In genomic region chr16:37974520-37975340, GRCm38 (mm10) we compare ENCODE assay signal across 8 mouse cellular contexts. TPM values are rescaled to one million over a fixed set of nuclear protein-coding genes. Genes with fewer than 3 reads are reported as not detected.
DNase-seq lines count a peak whose midpoint lies in the region.

No protein-coding gene starts in this region.

- no peaks in the 10 kb centered on the region for H3K36me3 ChIP-seq in splenic B cell, adult 2 months (ENCODE audit: control insufficient read depth, insufficient read depth, low read length, poor library complexity, severe bottlenecking)

- peak; percentile 57 to 59 for DNase-seq in cerebellum, postnatal 10 days
- DNase-seq in cerebellum, adult 11-12 months, result no peak
- DNase-seq in A20 (ENCODE audit: low read depth, low spot score), result peak; percentile 43
- peak; percentile 65 to 85 for DNase-seq in frontal cortex, adult 2 months (ENCODE audit: extremely low spot score in 1 of 2, low spot score in 1 of 2)
- DNase-seq in kidney, postnatal 10 days, result peak; percentile 67
- peak; percentile 81 for DNase-seq in lung, postnatal 10 days
- peak; percentile 5 for DNase-seq in splenic B cell, adult 2 months (ENCODE audit: low read depth, low spot score)
- DNase-seq in ovary, postnatal 36 days (ENCODE audit: low spot score), result no peak

- H3K27me3 ChIP-seq in splenic B cell, adult 2 months (ENCODE audit: control insufficient read depth, insufficient read depth, low read length, poor library complexity, severe bottlenecking), result no peaks in the 10 kb centered on the region

RNA-seq across cellular contexts. Expression of gene Gpr156, which starts 58.4 kb away (rescaled TPM):
- polyA plus RNA-seq in frontal cortex, adult 2 months (2012; rRNA removed), result 1.0 TPM in 2 replicates

Comparison
In these comparisons a context has a peak if more than half of its experiments do, and no peak if none do; other contexts are left out.
1. DNase-seq: peak in cerebellum, postnatal 10 days (2 of 2), A20 (single experiment), frontal cortex, adult 2 months (2 of 2), kidney, postnatal 10 days (single experiment), lung, postnatal 10 days (single experiment) and splenic B cell, adult 2 months (single experiment); none in cerebellum, adult 11-12 months (single experiment) and ovary, postnatal 36 days (single experiment).